Mouse (Mus musculus): ENCODE results near the gene Epha4. TPM values are rescaled to one million over a fixed set of nuclear protein-coding genes. Genes with fewer than 3 reads are reported as not detected.

Epha4 gene
- polyA plus RNA-seq (2017; shearing (Covaris generic)) = under 1 TPM in 1 of 2 experiments, not detected in 1; 0.07 TPM

DNA sequence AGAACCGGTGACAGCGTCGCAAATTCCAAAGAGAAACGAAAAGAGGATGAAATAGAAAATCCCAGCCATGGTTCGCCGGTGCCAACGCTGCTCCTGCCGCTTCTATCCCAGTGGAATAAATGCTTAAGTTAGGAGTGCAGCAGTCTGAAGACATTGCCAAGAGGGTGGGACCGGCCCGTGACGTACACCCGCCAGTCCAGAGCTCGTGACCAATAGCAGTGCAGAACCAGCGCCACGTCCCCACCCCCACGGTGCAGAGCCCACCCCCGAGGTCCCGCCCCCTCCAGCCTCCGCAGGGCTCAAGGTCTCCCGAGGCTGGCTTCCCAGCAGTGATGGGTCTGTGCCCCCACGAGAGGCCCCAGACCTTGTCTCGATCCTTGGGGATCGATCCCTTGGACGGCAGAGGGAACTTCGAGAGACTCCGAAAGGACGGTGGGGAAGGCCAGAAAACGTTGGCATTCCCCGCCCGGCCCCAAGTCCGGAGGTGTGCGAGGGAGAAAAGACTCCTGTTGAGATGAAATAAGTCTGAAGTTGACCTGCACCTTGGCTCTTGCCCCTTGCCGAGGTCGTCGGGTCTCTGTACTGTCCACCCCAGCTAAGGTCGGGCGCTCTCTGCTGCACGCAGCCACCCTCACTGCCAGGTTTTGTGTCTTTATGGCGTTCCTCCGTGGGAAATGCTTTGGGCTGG, at the start of gene Epha4:
Epha4 (minus strand) TSS at position 126 of the 688 bp plus-strand sequence.
- no peak for ATAC-seq

DNA sequence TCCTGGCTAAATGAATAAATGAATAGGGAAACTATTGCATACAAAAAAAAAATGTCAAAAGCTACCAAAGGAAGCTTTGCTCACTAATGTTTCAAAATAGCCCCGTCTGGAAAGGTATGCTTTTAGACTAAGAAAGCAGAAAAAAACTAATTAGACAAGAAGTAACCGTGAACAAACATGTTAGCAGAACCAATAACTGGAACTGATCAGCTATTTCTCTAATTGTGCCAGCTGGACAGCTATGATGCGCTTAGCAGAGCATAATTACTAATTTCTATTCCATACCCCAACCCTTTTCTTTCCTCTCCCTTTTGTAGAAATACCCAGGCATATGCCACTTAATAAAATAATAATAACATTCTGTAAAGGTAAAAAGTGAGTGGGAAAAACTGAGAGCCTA, 41.3 kb upstream of the Epha4 start:
- no peak for ATAC-seq

DNA sequence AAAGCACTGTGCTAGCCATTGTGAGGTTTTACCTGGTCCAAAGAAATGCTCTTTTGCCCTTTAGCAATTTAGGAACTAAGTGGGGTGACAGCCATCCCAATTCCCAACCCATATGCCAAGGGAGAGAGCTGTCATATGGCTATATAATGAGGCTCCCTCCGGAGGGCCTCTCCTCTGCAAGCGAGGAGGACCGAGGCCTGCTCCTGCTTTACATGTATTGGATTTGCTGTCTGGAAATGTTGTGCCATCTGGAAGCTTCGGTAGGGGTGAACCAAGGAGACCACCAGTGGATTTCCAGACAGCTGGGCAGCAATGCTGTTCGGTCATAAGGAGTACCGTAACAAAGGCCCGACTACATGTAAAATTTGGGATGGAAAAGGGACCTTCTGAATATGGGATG, 37.0 kb upstream of the Epha4 start:
- ATAC-seq = no peak

DNA sequence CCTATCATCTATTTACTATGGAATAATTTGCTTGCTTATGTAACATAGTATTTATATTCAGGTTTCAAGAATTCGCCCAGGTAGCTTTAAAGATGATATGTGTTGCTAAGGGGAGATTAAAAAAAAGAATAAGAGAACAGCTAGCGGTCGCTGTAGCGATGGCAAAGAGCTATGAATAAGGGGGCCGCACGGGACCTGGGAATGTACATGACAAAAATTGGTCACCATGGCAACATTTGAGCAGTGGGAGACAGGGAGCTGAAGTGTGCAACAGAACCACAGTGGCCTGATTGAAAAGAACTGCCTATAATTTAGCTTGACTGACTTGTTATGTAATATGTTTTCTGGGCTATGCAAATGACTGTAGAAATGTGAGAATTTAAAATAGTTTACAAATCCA, 30.8 kb upstream of the Epha4 start:
- ATAC-seq = no peak

DNA sequence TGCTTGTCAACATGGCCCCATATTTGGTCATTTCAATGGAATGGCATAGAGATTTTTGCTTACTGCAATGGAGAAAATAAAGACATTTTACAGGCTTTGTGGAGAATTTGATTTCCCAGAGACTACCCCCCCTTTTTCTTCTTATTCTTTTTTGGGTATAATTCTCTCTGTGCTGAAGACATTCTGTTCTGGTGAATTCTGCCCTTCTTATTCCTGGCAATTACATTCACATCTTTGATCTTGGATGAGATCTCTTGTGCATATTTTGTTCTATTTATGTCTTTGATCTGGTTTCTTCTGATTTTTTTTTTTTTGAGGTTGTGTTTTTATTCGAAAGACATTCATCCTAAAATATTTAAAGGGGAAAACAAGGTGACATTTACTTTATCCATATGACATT, 30.1 kb upstream of the Epha4 start:
- ATAC-seq = no peak

DNA sequence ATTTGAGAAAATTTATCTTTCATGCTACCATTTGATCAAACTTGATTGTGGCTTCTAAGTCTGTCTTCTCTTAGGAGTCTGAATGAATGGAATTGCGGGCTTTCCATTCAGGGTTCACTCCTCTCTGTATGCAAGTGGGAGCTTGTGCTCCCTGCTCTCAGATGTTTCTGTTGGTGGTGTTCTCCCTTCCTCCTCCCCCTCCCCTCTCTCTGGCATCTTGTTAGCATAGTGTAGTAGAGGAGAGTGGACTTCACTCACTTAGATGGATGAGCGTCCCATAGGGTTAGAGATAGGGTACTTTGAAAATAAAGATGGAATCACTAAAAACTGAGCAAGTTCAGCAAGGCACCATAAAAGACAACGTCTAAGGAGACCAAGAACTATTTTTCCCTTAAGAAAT, 29.4 kb upstream of the Epha4 start:
- ATAC-seq = no peak

DNA sequence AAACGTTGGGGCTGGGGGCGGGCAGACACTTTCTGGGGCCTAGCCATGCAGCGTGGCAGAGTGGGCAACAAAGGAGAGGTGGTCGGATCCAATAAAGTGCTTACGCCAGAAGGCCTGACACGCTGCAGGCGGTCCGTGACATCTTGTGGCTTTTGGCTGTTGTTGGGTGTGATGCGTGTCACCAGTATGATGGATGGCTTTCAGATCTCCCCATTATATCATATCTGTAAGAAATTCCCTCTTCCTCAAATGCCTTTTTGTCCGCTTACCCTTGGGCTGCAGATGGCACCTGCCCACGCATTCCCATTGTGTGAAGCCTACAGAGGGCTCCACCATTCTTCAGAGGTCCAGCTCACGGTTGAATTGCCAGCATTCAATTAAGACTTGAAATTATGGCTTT, 25.1 kb upstream of the Epha4 start:
- ATAC-seq = no peak

DNA sequence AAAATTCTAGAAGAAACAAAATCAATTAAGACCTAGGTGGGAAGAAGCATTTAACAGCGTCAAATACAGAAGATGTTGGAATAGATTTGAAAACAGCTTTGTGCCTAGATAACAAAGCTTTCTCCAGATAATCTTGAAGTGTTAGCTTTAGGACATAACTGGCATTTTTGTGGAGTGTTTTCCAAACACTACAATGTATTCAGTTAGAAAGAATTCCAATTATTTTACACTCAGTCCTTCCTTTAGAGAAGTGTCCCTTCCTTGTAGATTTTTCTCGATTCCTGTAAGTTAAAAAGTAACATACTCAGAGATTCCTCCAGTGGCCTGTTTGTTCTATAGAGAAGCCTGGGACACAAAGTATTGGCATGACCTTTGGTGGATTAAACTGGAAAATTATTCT, 23.7 kb upstream of the Epha4 start:
- ATAC-seq = no peak

DNA sequence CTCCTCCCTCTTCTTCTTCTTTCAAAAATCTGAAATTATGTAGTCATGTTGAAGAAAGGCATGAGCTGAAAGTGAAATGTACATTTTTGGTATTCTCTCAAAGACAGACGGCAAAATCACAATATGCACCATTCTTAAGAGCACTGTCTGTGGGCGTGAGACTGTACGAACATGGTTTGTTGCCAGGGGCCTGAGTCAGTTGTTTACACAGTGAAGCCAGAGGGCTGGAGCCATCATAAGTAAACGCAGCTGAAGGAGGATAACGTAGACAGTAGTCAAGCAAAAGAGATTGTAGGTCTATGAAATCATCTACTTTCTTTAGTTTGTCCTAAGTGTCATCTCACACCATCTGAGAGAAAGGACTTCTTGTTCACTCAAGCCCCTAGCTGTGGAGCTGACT, 21.0 kb upstream of the Epha4 start:
- ATAC-seq = no peak

DNA sequence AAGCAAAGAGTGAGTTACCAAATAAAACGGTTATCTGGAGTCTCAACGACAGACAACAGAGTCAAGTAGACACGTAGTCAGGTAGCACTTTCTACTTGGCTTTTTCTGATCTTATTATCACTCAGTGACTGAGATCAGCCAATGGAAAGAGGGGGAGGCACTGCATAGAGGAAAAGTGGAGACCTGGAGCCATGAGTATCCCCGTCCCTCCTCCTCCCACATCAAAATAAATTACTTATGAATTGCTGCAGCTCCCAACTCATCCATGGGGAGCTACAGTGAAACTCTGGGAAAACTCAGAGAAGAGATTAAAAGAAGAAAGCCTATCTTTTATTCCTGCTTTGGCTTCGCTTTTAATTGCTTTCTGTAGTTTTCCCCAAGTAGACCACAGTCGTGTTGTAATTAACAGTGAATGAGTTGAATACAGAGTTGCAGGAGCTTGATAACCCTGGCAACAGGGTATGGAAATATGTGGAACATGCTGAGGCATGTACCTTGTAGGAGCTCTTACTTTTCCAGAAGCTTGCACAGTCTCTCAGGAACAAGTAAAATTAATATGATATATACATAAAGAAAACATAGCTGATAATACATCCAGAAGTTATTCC, 17.8 kb upstream of the Epha4 start:
- no peak for ATAC-seq

DNA sequence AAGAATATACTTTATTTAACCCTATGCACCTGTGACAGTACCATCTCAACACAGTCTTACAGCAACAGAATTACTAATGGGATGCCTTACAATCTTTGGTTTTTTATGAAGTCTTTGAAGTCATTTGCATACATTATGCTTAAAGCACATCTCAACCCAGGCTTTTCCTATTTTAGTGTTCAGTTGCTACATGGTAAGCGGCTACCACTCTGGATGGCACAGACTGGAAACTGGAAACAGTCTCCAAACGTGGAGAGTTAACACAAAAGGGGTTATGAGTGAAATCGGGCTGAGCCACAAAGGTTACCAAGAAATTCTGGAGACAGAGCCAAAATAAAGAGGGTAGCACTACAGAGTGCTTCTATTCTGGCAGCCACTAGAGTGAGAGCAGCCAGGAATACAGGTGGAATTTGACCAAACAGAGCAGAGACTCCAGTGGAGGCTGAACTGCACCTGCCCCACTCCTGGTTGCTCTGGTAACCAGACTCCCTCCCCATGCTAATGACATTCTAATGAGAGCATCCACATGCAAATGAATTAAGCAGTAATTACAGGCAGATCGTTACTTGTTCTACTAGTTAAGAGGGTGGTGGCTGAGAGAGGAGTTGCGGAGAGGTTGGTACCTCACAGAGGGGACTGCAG, 17.2 kb upstream of the Epha4 start:
- no peak for ATAC-seq

DNA sequence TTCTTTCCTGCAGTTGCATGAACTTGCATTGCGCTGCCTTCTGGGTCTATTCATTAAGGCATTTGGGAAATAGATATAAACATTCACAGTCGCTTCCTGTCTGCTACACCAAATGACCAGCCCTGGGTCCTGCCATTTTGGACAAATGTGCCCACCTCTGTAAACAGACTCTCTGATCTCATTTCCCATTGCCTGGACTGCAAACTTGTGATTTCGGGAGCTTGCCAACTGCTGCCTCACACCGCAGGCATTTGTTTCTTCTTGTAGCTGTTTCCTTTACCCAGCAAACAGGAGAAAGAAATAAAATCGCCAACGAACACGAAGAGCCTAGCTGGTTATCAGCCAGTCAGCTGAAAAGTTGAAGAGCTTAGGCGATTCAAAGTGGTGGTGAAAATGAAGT, 10.2 kb upstream of the Epha4 start:
- no peak for ATAC-seq

DNA sequence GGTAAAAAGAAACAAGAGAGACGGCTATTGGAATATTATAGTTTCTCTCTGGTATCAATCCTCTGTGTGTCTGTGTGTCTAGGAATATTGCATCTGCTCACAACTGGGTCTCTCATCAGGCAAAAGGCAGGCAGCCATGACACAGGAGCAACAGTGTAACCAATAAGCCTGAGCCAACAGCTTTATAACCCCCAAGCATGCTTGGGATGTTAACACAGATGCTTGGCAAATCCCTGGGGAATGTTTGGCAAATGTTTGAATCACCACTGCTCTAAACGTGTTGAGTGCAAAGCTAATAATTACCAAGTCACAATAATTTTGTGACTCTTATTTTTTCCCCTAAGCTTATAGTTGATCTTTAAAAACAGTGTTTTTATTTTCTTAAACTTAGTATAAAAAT, 8.5 kb upstream of the Epha4 start:
- no peak for ATAC-seq

DNA sequence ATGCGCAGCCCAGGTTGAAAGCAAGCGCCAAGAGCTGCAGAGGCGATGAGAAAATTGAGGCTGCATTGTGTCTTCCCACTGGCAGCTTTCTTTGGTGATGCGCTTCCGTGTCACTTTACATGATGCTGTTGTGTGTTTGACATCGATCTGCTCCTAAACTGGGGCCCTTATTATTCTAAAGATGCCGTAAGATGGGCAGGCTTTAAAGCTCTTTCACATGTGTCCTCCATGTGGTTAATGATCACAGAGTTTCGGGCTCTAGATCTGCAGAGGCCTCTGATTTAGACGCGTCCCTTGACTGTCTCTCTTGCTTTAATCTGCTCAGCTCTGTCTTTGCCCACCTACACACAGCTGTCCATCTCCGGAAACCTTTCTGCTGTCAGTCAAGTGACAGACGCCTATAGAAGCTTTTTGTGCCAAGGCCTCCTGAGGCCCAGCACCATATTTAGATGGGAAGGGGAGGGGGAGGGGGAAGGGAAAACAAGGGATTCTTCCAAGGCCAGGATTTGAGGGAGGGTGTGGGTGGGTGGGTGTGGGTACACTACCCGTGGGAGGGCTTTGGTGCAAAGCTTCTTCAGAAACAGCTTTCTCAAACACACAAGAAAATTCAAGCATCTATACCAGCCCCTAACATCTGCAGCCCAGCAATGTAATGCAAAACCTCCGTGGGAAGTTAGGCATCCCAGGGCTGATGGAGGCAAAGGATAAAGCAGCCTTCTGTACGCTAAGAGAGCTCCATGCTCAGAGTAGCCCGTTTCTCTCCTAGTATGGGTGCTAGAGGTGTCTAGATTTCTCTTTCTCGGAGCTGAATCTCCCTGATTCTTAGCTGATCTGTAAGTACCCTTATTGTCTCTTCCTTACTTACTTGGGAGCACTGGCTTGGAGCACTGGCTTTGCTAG, 7.0 kb upstream of the Epha4 start:
- no peak for ATAC-seq

DNA sequence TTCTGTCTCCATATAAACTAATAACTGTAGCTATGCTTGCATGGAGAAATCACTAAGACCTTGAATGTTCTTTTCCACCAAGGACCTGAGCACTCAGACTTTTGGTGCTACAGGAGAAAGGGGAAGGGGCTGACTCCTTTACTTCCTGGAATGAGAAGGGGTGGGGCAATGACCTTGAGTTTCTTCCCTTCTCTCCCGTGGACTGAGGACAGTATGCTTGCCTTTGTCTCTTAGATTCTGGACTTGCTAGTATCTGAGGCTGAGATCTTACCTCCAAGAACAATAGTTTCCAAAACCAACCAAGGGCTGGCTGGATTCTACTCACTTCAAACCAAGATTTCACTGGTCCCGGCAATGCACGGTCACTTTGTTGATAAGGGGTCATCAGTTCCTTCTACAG, 3.8 kb upstream of the Epha4 start:
- ATAC-seq = no peak

DNA sequence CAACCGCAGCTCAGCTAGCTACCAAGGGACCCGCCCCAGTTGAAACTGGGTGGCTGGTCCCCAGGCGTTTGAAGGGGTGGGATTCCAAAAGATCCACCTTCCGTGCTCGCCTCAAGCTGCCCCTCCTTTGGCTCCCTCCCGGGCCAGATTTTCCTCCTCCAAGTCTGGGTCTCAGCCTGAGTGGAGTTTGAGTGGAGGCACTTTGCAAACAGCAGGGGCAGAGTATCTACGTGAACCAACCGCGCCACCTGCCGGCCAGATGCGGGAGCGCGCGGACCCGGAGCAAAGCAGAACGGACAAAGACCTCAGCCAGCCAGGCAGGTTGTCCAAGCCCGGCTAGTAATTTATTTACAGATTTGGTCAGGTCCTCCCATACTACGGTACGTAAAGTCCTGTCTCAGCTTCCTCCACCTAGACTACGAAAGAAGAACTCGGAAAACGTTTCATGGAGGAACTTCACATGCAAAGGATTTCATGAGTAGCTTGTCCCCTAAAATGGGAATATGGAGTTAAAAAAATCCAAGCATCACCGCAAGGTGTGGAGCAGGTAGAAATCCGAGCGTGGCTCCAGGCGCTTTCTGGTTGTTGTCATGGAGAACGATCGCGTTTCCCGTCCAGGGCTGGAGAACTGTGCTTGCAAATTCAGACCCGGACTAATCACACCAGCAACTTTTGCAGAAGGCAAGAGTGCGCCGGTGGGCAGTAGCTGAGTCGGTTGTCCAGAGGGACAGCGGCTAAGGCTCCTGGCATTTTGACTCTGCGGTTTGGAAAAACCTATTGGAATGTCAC, 1.5 kb upstream of the Epha4 start:
- ATAC-seq = no peak

DNA sequence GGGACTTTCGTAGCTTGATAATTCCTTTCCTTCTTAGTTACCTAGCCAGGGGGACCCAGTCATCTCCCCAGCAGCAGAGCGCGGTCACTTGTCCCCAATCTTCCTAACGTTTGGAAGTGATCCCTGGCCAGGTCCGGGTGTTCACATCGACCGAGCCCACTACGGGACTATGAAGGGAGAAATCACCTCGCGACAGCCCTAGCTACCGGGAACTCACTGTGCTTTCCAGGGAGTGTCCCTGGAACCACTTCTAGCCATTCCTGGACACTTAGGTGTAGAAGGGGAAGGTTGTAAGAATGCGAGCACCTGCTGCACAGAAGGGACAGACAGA, 728 bp upstream of the Epha4 start:
- ATAC-seq = no peak

DNA sequence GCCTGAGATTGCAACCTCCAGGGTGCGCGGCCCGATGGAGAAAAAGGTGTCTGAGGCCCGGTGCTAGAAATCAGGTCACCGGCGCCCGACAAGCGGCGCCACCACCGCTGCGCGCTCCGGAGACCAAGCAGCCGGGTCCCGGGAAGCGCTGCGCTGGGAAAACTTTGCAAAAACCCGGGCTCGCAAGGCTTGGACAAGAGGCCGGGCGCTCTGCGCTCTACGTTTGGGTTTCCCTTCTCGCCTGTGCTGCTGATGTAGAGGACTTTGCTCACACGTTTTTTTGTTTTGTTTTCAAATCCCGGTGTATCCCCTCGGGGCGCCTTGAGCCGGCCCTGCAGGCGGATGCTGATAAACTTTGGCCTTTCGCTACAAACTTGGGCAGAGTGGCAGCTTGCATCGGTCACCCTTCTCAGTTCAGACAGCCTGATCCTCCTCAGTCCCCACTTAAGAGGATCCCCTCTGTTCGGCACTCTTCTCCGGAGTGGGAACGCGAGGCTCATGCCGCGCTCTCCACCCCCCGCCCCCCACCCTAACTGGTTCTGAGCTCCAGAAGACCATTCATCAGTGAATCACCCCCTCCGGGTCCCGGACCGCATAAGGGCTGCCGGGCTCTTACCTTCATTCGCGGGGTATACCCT, 444 bp downstream of the Epha4 start:
- no peak for ATAC-seq

DNA sequence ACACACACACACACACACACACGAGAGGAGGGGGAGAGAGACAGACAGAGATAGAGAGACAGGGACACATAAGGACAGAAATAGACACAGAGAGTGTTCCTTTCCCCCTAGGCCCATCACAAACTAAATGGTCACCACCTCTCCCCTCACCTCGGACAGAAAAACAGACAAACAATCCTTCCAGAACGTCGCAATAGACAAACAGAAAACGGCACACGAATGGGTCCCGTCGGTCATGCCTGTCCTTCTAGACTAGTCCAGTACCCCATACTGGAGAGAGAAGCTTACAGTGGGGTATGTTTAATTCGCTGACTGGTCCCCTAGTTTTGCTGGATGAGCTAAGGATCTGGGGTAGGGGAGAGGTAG, 946 bp downstream of the Epha4 start:
- ATAC-seq = no peak

DNA sequence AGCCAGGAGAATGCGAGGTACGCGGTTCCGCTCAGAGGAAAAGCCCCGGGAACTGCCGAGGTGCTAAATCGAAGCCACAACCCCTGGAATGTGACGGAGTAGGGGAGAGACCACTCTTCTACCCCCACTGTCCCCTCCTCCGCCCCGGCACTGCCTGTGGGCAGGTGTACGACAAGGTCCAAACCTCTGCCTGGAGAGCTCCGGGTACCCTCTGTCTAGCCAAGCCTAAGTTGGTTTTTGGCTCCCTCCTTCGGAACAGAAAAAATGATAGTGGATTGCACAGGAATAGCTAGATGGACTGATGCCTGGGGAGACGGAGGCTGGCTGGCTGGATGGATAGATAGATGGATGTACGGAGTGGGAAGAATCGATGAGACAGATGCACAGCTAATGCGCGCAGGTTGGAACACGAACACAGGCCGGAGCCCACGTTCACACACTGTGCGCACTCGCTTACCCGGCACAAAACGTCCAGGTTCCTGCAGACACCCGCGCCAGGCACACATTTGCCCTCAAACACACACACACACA, 1.4 kb downstream of the Epha4 start:
- ATAC-seq = no peak

DNA sequence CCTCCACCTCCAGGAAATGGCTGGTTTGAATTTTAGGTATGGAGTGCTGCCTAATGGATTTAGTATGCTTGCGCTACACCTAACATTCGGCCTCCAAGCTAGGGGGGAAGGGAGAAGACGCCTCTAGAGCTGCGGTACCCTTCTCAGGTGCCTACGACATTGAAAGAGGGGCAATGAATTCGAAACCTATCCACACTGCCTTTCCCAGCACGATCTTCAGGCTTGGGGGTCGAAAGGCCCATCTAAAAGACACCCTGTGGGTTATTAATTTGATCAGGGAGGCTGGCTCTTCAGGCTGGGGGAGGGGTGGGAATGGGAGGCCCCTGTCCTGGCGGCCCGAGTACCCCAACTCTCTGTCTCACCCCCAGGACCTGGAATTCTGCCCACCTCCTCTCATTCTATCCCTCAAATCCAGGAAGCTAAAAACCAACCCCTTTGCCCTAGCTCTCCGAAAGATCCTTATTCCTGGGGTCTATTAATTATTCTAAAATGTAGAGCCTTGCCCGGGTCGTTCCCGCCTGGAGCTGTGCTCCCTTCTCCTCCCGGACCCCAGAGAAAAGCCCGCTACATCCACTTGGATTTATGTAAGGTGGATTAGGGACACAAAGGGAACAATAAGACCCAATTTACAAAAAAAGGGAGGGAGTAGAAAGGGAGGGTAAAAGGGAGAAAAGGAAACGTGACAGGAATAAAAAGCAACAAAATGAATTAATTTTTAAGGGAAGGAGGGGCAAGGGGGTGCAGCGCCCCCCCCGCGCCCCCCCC, 2.3 kb downstream of the Epha4 start:
- ATAC-seq = no peak

Data from CD4-positive, CD25-positive, alpha-beta regulatory T cell, adult 4 months (primary cell).